Mouse (Mus musculus): ENCODE data around the gene Slc4a4.

Gene Slc4a4

DNA sequence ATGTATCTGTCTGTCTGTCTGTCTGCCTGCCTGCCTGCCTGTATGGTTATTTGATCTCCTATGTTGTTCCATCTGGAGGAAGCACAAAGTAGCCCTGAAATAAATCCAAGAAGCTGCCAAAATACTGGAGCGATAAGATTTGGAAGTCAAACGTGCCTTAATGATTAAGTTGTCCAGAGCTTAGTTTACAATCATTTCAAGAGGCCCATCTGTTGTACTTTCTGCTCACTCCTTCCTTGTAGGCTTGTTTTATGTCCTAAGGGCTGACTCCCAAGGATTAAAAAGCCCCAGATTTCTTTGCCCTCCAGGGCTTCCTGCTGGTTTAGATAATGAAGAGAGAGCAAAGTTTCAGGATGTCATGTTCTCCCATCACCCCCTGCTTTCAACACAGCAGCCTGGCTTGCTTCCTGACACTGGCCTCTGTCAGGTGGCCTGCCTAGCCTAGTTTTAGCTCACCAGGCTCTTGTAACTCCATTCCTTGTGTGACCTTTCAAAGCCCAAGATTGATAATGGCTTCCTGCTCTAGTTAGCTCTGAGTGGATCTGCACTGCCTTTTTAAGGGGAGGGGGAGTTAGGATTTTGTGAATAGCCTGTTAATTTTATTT is 262.9 kb downstream of the Slc4a4 start:
- no peak for DNase-seq (ENCODE audit: low read depth, low spot score)

- DNase-seq (ENCODE audit: low read depth, low spot score): no peak
Measured at GRCm38 (mm10) chr5:89151076-89151475, 264.5 kb downstream of the Slc4a4 start.

DNA sequence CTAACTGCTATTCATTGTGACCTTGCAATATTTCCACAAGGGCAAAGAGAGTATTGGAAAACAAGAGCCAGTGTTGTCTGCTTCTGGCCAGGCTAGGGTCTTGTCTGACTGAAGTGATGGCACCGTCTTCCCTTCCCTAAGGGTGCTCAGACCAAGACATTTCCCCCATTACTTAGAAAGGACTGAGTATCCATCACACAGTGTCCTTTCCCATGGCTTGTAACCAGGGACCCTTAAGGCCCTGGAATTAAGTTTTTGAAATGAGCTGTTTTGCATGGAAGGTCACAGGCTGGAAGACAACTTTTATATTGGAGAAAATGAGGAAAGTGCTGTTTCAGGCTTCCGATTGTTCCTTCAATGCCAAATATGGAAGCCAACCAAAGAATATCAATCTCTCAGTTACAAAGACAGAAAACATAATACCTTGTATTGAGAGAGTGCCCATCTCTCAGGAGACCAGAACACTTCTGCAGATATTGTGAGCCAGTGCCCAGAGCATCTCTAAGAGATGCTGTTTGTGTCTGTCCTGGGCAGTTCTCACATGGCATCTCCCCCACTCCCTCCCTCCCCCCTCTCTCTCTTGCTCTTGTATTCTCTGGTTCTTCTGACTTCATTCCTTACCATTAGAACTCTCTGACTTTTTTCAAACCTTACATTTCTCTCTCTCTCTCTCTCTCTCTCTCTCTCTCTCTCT is 284.6 kb downstream of the Slc4a4 start:
- no peak for DNase-seq (ENCODE audit: low read depth, low spot score)

GRCm38 (mm10) chr5:89190063-89190462 is 303.4 kb downstream of the Slc4a4 start:
- DNase-seq (ENCODE audit: low read depth, low spot score): no peak

DNA sequence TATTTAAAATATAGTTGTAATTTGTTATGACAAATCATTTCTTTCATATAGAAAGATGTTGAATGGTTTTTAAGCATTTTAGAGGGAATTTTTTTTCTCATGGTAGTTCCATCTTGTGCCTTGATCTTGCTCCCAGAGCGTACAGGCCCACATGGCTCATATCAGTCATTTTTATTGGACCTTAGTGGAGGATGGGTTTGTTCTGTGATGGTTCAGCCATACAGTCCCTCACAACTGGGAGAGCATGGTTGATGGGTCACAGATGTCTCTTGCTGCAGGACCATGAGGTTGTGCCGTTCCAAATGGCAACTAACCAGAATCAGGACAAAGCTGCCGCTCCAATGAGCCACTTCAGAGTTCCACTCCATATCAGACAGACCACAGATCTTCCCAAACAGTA is 308.0 kb downstream of the Slc4a4 start:
- no peak for DNase-seq (ENCODE audit: low read depth, low spot score)

DNA sequence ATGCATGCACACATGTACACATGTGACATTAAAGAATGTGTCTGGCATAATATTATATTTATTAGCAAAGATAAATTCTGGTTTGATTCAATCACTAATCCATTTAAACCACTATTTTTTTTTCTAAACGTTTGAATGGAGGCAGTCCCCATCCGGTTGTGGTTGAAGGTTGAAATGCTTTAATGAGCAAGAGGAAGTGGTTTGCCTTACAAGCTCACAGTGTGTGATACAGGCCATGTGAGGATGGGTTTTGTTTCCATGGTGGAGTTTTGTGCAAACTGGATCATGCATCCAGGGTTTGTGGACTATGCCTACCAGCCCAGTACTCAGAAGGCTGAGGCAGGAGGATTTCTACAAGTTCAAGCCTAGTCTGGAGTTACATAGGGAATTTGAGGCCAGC is 311.9 kb downstream of the Slc4a4 start:
- DNase-seq (ENCODE audit: low read depth, low spot score): no peak

GRCm38 (mm10) chr5:89209973-89210703 is 323.5 kb downstream of the Slc4a4 start:
- DNase-seq (ENCODE audit: low read depth, low spot score): no peak

DNA sequence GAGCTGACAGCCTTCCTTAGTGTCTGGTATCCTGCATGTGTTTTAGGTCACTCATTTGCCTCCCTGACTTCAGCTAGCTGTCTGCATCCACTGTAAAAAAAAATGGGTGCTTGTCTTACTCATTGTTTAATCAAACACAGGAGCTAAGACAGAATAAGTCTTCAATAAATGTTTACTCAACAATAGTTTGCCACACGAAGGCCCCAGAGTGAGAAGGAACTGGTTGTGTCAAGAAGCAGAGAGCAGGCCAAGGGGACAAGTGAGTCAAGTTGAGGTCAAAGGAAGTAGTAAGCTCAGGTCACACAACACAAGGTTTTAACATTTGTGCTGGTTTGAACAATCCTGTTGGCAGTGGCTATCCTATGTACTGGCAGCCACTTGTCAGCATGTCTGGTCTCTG is 324.4 kb downstream of the Slc4a4 start:
- DNase-seq (ENCODE audit: low read depth, low spot score): no peak

DNA sequence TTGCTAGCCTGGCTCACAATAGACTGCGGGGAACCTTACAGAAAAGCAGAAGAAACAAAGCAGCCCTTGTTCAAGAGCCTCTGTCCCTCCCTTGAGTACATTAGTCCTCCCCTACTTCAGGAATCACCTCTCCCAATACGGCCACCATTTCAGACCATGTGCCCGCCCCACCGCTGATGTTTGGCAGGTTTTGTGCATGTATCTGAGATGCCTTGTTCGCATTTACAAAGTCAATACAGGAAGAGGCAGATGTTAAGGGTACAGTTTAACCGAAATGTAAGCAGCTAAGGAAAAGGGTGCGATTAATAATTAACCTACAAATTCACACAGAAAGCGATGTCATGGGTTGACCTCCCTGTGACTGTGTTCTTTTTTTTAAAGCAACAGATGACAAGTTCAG is 331.6 kb downstream of the Slc4a4 start:
- no peak for DNase-seq (ENCODE audit: low read depth, low spot score)

GRCm38 (mm10) chr5:89218709-89219108 is 332.1 kb downstream of the Slc4a4 start:
- no peak for DNase-seq (ENCODE audit: low read depth, low spot score)

DNA sequence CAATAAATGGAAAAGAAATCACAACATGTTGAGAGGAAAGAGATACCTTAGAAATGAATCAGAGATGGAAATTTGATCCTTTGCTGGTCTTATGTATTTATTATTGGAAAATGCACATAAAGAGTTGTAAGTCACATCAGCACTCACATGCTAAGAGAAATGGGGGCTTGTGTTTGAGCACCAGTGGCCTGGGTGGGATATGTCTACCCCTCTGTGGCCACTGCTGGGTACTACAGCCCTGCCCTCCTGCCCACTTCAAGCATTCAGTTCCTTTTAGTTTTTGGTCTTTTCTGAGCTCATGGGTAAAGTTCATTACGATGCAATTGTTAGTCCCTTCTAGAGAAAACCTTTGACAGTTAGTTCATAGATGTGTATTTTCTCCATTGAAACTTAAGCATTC is 335.0 kb downstream of the Slc4a4 start:
- DNase-seq (ENCODE audit: low read depth, low spot score): no peak

- no peak for DNase-seq (ENCODE audit: low read depth, low spot score)
Measured at GRCm38 (mm10) chr5:89223061-89223740, 336.6 kb downstream of the Slc4a4 start.

DNA sequence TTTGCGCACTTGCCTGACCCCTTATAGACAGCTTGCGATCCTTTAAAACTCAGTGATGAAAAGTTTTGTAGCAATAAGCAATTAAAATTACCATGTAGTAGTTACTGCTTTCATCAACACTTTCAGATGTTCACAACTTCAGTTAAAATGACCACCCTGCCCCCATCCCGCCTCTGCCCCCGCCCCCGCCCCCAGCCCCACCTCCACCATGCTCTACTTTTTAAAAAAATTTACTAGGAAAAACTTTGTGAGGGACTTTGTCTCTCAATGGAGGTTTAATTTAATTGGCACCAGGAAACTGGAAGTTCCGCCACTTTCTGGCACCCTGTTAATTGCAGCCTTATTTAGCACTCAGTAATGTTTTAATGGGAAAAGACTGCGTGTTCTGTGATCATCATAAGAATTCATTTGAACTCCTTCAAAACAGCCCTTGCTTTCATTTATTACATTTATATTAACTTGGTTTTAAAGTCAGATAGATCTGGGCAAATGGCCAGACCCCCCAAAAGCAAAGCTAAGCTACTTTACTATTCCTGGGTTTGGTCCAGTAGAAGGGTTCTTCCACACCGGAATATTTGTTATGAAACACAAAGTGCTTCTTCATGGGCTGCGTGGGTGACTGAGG is 337.2 kb downstream of the Slc4a4 start:
- no peak for DNase-seq (ENCODE audit: low read depth, low spot score)

GRCm38 (mm10) chr5:89227948-89228347 is 341.3 kb downstream of the Slc4a4 start:
- no peak for DNase-seq (ENCODE audit: low read depth, low spot score)

DNA sequence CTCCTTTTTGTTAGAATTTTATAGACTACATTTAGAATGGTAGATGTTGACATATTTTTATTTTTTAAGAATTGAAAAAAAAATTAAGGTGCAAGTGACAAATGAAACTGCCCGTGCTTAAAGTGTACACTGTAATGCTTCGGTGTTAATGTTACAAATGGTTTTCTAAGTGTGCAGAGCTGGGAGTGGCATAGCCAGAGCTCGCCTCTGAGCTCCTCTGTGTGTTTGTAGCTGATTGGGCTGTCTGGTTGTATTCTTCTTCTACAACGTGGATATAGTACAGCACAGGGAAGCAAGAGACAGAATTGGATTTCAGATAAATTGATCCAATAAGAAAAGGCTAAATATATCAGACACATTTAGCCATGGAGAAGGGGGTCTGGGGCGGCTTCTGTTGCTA is 343.0 kb downstream of the Slc4a4 start:
- no peak for DNase-seq (ENCODE audit: low read depth, low spot score)

- DNase-seq (ENCODE audit: low read depth, low spot score): no peak
Measured at GRCm38 (mm10) chr5:89232313-89232712, 345.7 kb downstream of the Slc4a4 start.

GRCm38 (mm10) chr5:89251806-89252205 is 365.2 kb downstream of the Slc4a4 start:
- DNase-seq (ENCODE audit: low read depth, low spot score): no peak

GRCm38 (mm10) chr5:89259804-89260492 is 373.3 kb downstream of the Slc4a4 start:
- no peak for DNase-seq (ENCODE audit: low read depth, low spot score)

DNA sequence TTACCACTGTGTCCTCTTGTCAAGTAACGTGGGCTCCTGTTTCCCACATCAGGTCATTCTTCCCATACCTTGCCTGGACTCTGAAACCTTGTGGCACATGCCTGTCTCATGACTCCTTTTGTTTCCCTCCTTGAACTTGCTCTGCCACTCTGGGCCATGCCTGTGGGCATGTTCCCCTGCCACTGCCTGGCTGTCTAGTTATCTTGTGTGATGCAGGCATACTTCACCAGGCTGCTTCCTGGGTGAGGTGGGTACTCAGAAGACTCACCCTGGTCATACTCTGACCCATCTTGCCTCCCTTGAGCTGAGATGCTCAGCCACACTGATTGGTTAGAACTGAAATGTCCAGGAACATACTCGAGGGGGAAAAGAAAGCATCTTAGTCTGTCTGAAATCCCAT is 390.4 kb downstream of the Slc4a4 start:
- DNase-seq (ENCODE audit: low read depth, low spot score): no peak

DNA sequence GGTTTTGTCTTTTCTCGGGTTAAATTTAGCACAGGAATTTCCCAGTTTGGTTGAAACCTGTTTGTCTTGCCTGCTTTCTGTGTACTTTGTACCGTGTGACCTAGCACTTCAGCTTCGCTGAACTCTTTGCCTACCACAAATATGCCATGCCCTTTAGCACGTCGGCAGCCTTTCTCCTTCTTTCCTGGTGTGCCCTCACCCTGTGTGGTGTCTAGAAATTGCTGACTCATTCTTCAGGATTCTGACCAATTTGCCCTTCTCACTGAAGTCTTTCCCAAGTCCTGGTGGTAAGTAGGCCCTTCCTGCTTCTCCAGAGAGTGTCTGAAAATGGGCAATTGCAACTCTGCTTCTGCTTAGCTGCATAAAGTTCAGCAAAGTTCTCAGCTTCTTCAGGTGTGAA is 391.0 kb downstream of the Slc4a4 start:
- no peak for DNase-seq (ENCODE audit: low read depth, low spot score)

GRCm38 (mm10) chr5:89278309-89278708 is 391.7 kb downstream of the Slc4a4 start:
- DNase-seq (ENCODE audit: low read depth, low spot score): no peak
